Mouse (Mus musculus): ENCODE measurements around the gene Tmed9. TPM values are rescaled to one million over a fixed set of nuclear protein-coding genes. Genes with fewer than 3 reads are reported as not detected.
"Not testable (repeated sequence)": the region's sequence is repeated elsewhere in the genome, so short reads cannot be mapped to it uniquely, and the experiment has no call there.

Tmed9 gene
- polyA plus RNA-seq, 1 experiment from 2014 or later: 122 TPM

DNA sequence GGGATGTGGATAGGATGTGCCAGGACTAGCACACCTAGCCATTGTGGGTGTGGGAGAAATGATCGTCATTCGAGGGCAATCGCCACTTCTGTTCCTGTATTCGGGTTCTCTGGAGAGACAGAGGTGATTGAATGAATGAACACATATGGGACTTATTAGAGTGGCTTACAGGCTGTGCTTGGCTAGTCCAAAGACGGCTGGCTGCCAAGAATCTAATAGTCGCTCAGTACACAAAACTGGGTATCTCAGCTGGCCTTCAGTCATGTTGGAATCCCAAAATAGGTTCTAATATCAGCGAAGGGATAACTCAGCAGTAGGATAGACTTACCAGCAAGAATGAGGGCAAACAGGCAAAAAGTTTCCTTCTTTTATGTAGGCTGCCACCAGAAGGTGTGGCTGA lies 38.5 kb downstream of the Tmed9 start:
- ATAC-seq (ENCODE audit: insufficient number of reproducible peaks, insufficient read depth, low FRiP score, low TSS enrichment, low read depth): no peak
- Histone ChIP-seq H3K36me3 (peaks cover 42% of the 10 kb centered on the region), H3K27me3 (no peaks in the 10 kb centered on the region), H3K4me3 (replicated peaks) (no peak overlapping the region), H3K27ac (peak overlapping the region; percentile 56; the same call in 1 of the 2 replicates), H3K4me1 (replicated peaks) (peaks cover 6% of the 10 kb centered on the region; the same call in 1 of the 2 replicates), H3K9ac (replicated peaks) (peak overlapping the region; percentile 12; the same call in 1 of the 2 replicates), H3K9me3 (no peaks in the 10 kb centered on the region), H3K4me2 (no peak overlapping the region)
- WGBS: 36% methylated on average over 7 of the region's 7 CpGs

DNA sequence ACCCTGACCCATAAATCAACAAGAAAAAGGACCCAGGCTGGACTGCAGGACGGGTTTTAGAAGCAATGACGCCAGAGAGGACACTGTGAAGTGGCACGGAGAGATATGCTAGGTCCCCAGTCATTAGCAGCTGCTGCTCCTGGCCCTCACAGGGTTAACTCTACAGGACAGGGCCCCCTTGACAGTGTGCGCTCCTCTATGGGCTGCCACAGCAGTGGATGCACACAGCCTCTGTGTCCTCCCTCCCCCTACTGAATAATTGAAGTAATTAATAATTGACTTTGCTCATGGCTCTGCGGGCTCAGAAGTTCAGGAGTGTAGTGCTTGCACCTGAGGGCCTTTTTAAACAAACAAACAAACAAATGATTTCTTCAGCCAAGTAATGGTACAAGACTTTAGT lies 39.9 kb downstream of the Tmed9 start:
- Histone ChIP-seq H3K4me3 (replicated peaks) (no peak overlapping the region), H3K9me3 (0 out of 2 replicates have a peak, but pooled peaks cover 4% of the 10 kb centered on the region), H3K36me3 (peaks cover 28% of the 10 kb centered on the region), H3K27me3 (no peaks in the 10 kb centered on the region; the same call in 1 of the 2 replicates), H3K4me2 (no peak overlapping the region), H3K9ac (replicated peaks) (no peak overlapping the region), H3K4me1 (replicated peaks) (peaks cover 6% of the 10 kb centered on the region; the same call in 1 of the 2 replicates), H3K27ac (no peak overlapping the region)
- ATAC-seq (ENCODE audit: insufficient number of reproducible peaks, insufficient read depth, low FRiP score, low TSS enrichment, low read depth): no peak
- WGBS: 45% methylated on average over 5 of the region's 5 CpGs

GRCm38 (mm10) chr13:55619328-55619727 lies 45.8 kb downstream of the Tmed9 start:
- Histone ChIP-seq H3K4me2 (no peak overlapping the region), H3K4me3 (replicated peaks) (no peak overlapping the region), H3K36me3 (no peaks in the 10 kb centered on the region; the same call in 1 of the 2 replicates), H3K9ac (replicated peaks) (no peak overlapping the region), H3K9me3 (0 out of 2 replicates have a peak, but pooled peaks cover 4% of the 10 kb centered on the region), H3K27ac (no peak overlapping the region), H3K27me3 (no peaks in the 10 kb centered on the region; the same call in 1 of the 2 replicates), H3K4me1 (replicated peaks) (peaks cover 14% of the 10 kb centered on the region)
- no peak for ATAC-seq (ENCODE audit: insufficient number of reproducible peaks, insufficient read depth, low FRiP score, low TSS enrichment, low read depth)
- WGBS: 93% methylated on average over 4 of the region's 4 CpGs

GRCm38 (mm10) chr13:55620275-55620674 lies 46.7 kb downstream of the Tmed9 start:
- 0 out of 2 replicates have a peak, but pooled peaks cover 4% of the 10 kb centered on the region for H3K9me3 ChIP-seq
- 85% methylated on average over 2 of the region's 2 CpGs for WGBS
- ATAC-seq (ENCODE audit: insufficient number of reproducible peaks, insufficient read depth, low FRiP score, low TSS enrichment, low read depth): no peak
- H3K36me3 ChIP-seq: peaks cover 7% of the 10 kb centered on the region; the same call in 1 of the 2 replicates
- H3K9ac ChIP-seq (replicated peaks): no peak overlapping the region
- no peaks in the 10 kb centered on the region; the same call in 1 of the 2 replicates for H3K27me3 ChIP-seq
- peaks cover 22% of the 10 kb centered on the region for H3K4me1 ChIP-seq (replicated peaks)
- H3K4me3 ChIP-seq (replicated peaks): no peak overlapping the region
- no peak overlapping the region for H3K4me2 ChIP-seq
- no peak overlapping the region for H3K27ac ChIP-seq

DNA sequence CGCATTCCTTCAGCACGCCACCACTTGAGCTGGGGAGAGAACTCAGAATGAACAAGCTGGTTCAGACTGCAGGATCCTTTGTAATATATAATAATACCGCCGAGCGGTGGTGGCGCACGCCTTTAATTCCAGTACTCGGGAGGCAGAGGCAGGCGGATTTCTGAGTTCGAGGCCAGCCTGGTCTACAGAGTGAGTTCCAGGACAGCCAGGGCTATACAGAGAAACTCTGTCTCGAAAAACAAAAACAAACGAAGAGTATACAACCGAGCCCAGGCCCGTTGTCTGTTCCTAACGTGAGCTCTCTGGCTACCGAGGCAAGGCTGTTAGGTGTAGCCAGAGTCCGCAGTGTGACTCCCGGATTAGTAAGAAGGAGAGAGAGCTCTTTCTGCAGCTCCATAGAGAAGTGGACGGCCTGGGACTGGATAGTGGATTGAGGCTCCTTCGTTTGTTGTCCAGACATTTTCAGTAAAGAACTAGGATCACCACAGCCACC lies 48.7 kb downstream of the Tmed9 start:
- not testable (repeated sequence) for H3K9me3 ChIP-seq; H3K27me3 ChIP-seq; ATAC-seq (ENCODE audit: insufficient number of reproducible peaks, insufficient read depth, low FRiP score, low TSS enrichment, low read depth)
- H3K4me2 ChIP-seq: peak overlapping the region; percentile 83
- peaks cover 22% of the 10 kb centered on the region for H3K4me1 ChIP-seq (replicated peaks)
- H3K4me3 ChIP-seq (replicated peaks): peak overlapping the region; percentile 78
- WGBS: 29% methylated on average over 20 of the region's 20 CpGs
- H3K27ac ChIP-seq: peak overlapping the region; percentile 87
- H3K36me3 ChIP-seq: peaks cover 20% of the 10 kb centered on the region
- peak overlapping the region; percentile 83 for H3K9ac ChIP-seq (replicated peaks)

DNA sequence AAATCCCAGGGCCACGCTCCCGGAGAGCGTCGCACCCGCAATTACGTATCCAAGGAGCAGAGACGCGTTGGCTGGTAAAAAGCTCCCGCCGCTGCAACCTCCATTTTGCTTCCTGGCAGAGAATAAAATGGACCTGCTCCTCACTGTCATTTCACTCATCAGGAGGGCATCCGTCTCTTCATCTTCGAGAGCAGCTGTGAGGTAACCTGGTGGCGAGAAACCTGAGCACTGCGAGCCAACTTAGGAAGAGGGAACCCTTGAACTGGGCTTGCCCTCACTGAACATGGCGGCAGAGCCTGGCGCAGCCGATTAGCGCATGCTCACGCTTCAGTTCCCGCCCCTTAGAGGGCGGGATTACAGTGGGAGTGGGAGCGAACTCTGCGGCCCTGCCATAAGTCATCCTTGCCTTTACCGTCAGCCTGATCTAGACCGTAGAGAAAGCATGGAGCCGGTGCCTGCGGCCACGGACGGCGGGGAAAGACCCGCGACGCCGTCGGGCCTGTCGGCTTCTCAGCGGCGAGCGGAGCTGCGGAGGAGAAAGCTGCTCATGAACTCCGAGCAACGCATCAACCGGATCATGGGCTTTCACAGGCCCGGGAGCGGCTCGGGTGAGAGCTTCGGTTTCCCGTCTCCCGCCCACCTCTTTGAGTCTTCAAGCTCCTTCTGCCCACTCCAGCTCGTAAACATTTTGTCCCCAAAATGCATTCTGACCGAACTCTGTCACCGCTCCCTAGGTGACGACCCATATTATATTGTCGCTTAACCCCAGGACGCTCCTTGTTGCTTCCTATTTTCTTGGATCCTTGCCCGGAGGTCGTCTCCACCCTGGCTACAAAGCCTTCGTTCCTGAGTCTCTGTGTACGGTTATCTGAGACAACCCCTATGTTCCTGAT lies 49.4 kb downstream of the Tmed9 start, which contains the start of gene Caml:
Caml (plus strand) TSS at position 357 of the 893 bp plus-strand sequence.
- Histone ChIP-seq H3K27ac (peak within 1 kb of the TSS; percentile 87), H3K9ac (replicated peaks) (peak within 1 kb of the TSS; percentile 83), H3K9me3 (no peaks in the 10 kb centered on the region), H3K4me1 (replicated peaks) (peaks cover 22% of the 10 kb centered on the region), H3K4me2 (peak within 1 kb of the TSS; percentile 83), H3K27me3 (no peaks in the 10 kb centered on the region; the same call in 1 of the 2 replicates), H3K4me3 (replicated peaks) (peak within 1 kb of the TSS; percentile 78), H3K36me3 (peaks cover 24% of the 10 kb centered on the region)
- under 1% methylated on average over 59 of the region's 59 CpGs for WGBS
- peak; percentile 99 for ATAC-seq (ENCODE audit: insufficient number of reproducible peaks, insufficient read depth, low FRiP score, low TSS enrichment, low read depth)

- Histone ChIP-seq H3K9me3 (no peaks in the 10 kb centered on the region), H3K4me3 (replicated peaks) (peak within 1 kb of the TSS; percentile 99), H3K4me2 (peak within 1 kb of the TSS; percentile 87), H3K36me3 (peaks cover 57% of the 10 kb centered on the region), H3K9ac (replicated peaks) (peak within 1 kb of the TSS; percentile 84), H3K27ac (0 out of 2 replicates have a peak within 1 kb of the TSS, but pooled peaks have one; percentile 56), H3K4me1 (replicated peaks) (peaks cover 14% of the 10 kb centered on the region), H3K27me3 (no peaks in the 10 kb centered on the region)
- WGBS: 6% methylated on average over 30 of the region's 30 CpGs
- peak; percentile 63; the same call in 1 of the 2 replicates for ATAC-seq (ENCODE audit: insufficient number of reproducible peaks, insufficient read depth, low FRiP score, low TSS enrichment, low read depth)
These were observed 61.2 kb downstream of the Tmed9 start, which contains the start of gene Ddx46 for GRCm38 (mm10) chr13:55634639-55635127. Gene Ddx46, plus strand, starts transcription at chr13:55635027.

- Histone ChIP-seq H3K27me3 (no peaks in the 10 kb centered on the region), H3K27ac (0 out of 2 replicates have a peak overlapping the region, but pooled peaks have one; percentile 56), H3K4me2 (peak overlapping the region; percentile 87), H3K9me3 (no peaks in the 10 kb centered on the region), H3K9ac (replicated peaks) (peak overlapping the region; percentile 84), H3K4me3 (replicated peaks) (peak overlapping the region; percentile 99), H3K36me3 (peaks cover 58% of the 10 kb centered on the region), H3K4me1 (replicated peaks) (peaks cover 14% of the 10 kb centered on the region)
- ATAC-seq (ENCODE audit: insufficient number of reproducible peaks, insufficient read depth, low FRiP score, low TSS enrichment, low read depth): no peak
- 1% methylated on average over 36 of the region's 40 CpGs for WGBS
These were observed 61.6 kb downstream of the Tmed9 start for GRCm38 (mm10) chr13:55635146-55635571.

- Histone ChIP-seq H3K27ac (no peak overlapping the region), H3K9ac (replicated peaks) (no peak overlapping the region), H3K9me3 (no peaks in the 10 kb centered on the region), H3K4me2 (peak overlapping the region; percentile 87), H3K36me3 (peaks cover 55% of the 10 kb centered on the region), H3K4me1 (replicated peaks) (peaks cover 14% of the 10 kb centered on the region), H3K4me3 (replicated peaks) (peak overlapping the region; percentile 99), H3K27me3 (no peaks in the 10 kb centered on the region)
- WGBS: 92% methylated on average over 14 of the region's 14 CpGs
- ATAC-seq (ENCODE audit: insufficient number of reproducible peaks, insufficient read depth, low FRiP score, low TSS enrichment, low read depth): no peak
These were observed 62.9 kb downstream of the Tmed9 start for GRCm38 (mm10) chr13:55636185-55636983.

DNA sequence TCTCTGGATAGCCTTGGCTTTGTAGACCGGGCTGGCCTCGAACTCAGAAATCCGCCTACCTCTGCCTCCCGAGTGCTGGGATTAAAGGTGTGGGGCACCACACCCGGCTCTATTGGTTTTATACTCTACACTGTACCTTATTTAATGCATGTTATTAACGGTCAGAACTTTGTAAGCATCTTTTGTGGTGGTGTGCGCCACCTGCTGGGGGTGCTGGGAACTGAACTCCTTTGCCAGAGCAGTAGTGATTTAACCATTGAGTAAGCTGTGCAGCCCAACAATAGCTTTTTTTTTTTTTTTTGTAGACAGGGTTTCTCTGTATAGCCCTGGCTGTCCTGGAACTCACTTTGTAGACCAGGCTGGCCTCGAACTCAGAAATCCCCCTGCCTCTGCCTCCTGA lies 66.9 kb downstream of the Tmed9 start:
- not testable (repeated sequence) for H3K27ac ChIP-seq; H3K9me3 ChIP-seq; H3K4me2 ChIP-seq; H3K4me3 ChIP-seq (replicated peaks); H3K9ac ChIP-seq (replicated peaks); ATAC-seq (ENCODE audit: insufficient number of reproducible peaks, insufficient read depth, low FRiP score, low TSS enrichment, low read depth); H3K27me3 ChIP-seq
- 61% methylated on average over 8 of the region's 8 CpGs for WGBS
- H3K4me1 ChIP-seq (replicated peaks): peaks cover 11% of the 10 kb centered on the region
- H3K36me3 ChIP-seq: peaks cover 60% of the 10 kb centered on the region
